Mouse (Mus musculus) hindbrain, embryonic 14.5 days (tissue): Measurements from ENCODE around the gene Ppa1. TPM values are rescaled to one million over a fixed set of nuclear protein-coding genes. Genes with fewer than 3 reads are reported as not detected.
"Not testable (repeated sequence)": the region's sequence is repeated elsewhere in the genome, so short reads cannot be mapped to it uniquely, and the experiment has no call there.

ENCODE experiments used
- ATAC-seq: fragments of 200-750 bp; cut with Nextera tagmentation; 2 replicates; pipeline ENCODE4 v1.8.0; 2017; ENCODE audit warnings: moderate number of reproducible peaks, mild to moderate bottlenecking, moderate TSS enrichment, moderate library complexity; ENCODE audit not compliant: low FRiP score
- DNase-seq: peaks from one replicate; pipeline ENCODE4 v3.0.0-alpha.2; 2015; ENCODE audit warnings: low spot score
- H3K27ac ChIP-seq: fragments of 300-500 bp; sonication (generic); 2 replicates; pipeline ENCODE4 v1.5.1; 2014; ENCODE audit warnings: mild to moderate bottlenecking, moderate library complexity
- H3K27me3 ChIP-seq: fragments of 300-500 bp; sonication (generic); 2 replicates; pipeline ENCODE4 v1.6.1; 2014; ENCODE audit warnings: mild to moderate bottlenecking, low read length, mixed read lengths; ENCODE audit not compliant: control insufficient read depth, insufficient read depth
- H3K36me3 ChIP-seq: fragments of 300-500 bp; sonication (generic); replicated peaks from 2 replicates; pipeline ENCODE4 v1.6.1; 2014; ENCODE audit not compliant: control insufficient read depth, insufficient read depth
- H3K4me1 ChIP-seq: fragments of 300-500 bp; sonication (generic); replicated peaks from 2 replicates; pipeline ENCODE4 v1.6.1; 2014; ENCODE audit warnings: antibody characterized with exemption, low read length, mixed read lengths; ENCODE audit not compliant: control insufficient read depth, insufficient read depth
- H3K4me2 ChIP-seq: fragments of 300-500 bp; sonication (generic); replicated peaks from 2 replicates; pipeline ENCODE4 v1.6.1; 2014; ENCODE audit warnings: mild to moderate bottlenecking, moderate library complexity
- H3K4me3 ChIP-seq: fragments of 300-500 bp; sonication (generic); replicated peaks from 2 replicates; pipeline ENCODE4 v1.5.1; 2014; ENCODE audit warnings: mild to moderate bottlenecking, low read length
- H3K9ac ChIP-seq: fragments of 300-500 bp; sonication (generic); 2 replicates; pipeline ENCODE4 v1.6.1; 2014
- H3K9me3 ChIP-seq: fragments of 300-500 bp; sonication (generic); 2 replicates; pipeline ENCODE4 v1.6.1; 2016; ENCODE audit warnings: low read length; ENCODE audit not compliant: control insufficient read depth
- WGBS: fragments of 180-500 bp; shearing (Covaris S2); extraction: QIAGEN DNeasy Blood & Tissue Kit; methylation state at CpG from one replicate; pipeline ENCODE4 v1.1.7; 2014; 5-methylcytosine and 5-hydroxymethylcytosine counted together
- polyA plus RNA-seq: library from polyadenylated mRNA; unstranded; fragments of >200 nt; fragmentation: Nextera tagmentation; extraction: Ambion mirVana; gene quantifications from 2 replicates; pipeline ENCODE4 v1.2.1, GENCODE M21; 2014

Ppa1 gene
- polyA plus RNA-seq, 1 experiment from 2014 or later, result 191 TPM

DNA sequence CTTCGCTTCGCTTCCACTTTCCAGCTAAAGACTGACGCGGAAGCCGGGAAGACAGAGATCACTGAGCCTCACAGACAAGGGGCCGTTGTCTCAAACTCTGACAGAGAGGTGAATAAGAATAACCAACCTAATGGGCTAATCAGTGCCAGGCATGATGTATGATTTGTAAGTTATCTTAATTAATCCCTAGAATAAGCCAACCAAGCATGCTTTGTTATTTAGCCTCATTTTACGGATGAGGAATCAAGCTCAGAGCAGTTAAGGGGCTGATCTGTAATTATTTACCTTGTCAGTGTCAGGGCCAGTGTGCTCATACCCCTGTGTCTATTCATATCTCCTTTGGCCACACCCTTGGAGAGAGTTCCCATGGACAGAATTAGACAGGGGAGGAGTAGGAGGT is 34.0 kb upstream of the Ppa1 start:
- ATAC-seq, result no peak

DNA sequence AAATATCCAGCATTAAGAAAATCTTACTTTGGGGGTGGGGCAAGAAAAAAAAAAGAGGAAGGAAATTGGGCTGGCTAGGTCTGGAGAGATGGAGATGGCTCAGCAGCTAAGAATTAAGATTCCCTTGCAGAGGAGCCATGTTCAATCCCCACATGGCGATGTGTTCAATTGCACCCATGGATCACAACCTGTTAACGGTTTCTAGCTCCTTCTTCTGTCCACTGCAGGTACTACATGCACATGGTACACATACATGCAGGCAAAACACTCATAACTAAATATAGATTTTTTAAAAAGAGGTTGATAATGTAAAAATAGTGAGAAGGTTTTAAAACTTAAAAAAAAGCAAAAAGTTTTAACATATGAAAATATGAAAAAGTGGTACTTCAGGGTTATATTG is 29.8 kb upstream of the Ppa1 start:
- 85% methylated on average over 2 of the region's 2 CpGs for WGBS
- H3K9me3 ChIP-seq, result 0 out of 2 replicates have a peak, but pooled peaks cover 3% of the 10 kb centered on the region
- H3K27me3 ChIP-seq, result no peaks in the 10 kb centered on the region
- no peak overlapping the region for H3K9ac ChIP-seq
- H3K27ac ChIP-seq, result no peak overlapping the region
- no peak for ATAC-seq
- no peak overlapping the region for H3K4me3 ChIP-seq
- H3K36me3 ChIP-seq, result no peaks in the 10 kb centered on the region
- no peak for DNase-seq
- no peak overlapping the region for H3K4me2 ChIP-seq
- H3K4me1 ChIP-seq, result no peaks in the 10 kb centered on the region

More for the DNA sequence above, 34.0 kb upstream of the Ppa1 start:
- 0 out of 2 replicates have a peak, but pooled peaks cover 3% of the 10 kb centered on the region for H3K9me3 ChIP-seq
- no peak overlapping the region for H3K4me3 ChIP-seq
- no peaks in the 10 kb centered on the region for H3K36me3 ChIP-seq
- no peaks in the 10 kb centered on the region for H3K4me1 ChIP-seq
- 81% methylated on average over 7 of the region's 7 CpGs for WGBS
- no peak overlapping the region for H3K27ac ChIP-seq
- H3K27me3 ChIP-seq, result no peaks in the 10 kb centered on the region
- H3K4me2 ChIP-seq, result no peak overlapping the region
- DNase-seq, result no peak
- H3K9ac ChIP-seq, result no peak overlapping the region

DNA sequence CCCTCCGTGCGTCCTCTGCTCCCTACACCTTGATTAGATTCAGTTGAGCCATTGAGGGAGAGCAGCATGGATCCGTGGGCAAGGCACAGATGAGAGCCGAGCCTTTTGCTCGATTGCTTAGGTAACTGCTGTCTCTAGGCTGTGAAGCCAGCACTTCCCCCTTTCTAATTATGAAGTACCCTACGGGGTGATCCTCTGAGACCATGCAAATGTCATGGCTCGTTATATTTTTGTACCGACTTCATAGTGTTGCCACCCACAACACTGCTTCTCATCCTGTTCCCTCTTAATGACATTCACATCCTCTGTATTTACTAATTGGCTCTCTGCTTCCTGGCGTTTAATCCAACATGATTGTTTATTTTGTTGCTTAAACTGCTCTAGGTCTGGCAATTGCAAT is 26.7 kb upstream of the Ppa1 start:
- Histone ChIP-seq H3K9ac (no peak overlapping the region), H3K27me3 (peaks cover 23% of the 10 kb centered on the region), H3K36me3 (no peaks in the 10 kb centered on the region), H3K9me3 (0 out of 2 replicates have a peak, but pooled peaks cover 3% of the 10 kb centered on the region), H3K4me1 (peaks cover 14% of the 10 kb centered on the region; the same call in 1 of the 2 replicates), H3K4me2 (no peak overlapping the region), H3K4me3 (no peak overlapping the region), H3K27ac (no peak overlapping the region)
- ATAC-seq, result no peak
- DNase-seq, result no peak
- WGBS, result 53% methylated on average over 9 of the region's 9 CpGs

DNA sequence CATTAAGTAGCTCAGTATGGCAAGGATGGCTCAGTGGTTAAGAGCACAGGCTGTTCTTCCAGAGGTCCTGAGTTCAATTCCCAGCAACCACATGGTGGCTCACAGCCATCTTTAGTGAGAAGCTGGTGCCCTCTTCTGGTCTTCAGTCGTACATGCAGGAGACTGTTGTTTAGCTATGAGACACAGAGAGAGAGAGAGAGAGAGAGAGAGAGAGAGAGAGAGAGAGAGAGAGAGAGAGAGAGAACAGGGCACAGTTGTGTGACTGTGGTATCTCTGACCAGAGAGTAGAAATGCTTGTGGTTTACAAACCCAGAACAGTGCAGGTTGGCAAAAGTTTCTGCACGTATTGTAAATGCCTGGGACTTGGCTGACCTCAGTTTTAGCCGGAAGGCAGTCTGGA is 24.5 kb upstream of the Ppa1 start:
- H3K36me3 ChIP-seq, H3K4me2 ChIP-seq, H3K4me3 ChIP-seq, H3K27ac ChIP-seq, DNase-seq, H3K9me3 ChIP-seq, ATAC-seq, H3K9ac ChIP-seq: not testable (repeated sequence)
- peaks cover 14% of the 10 kb centered on the region; the same call in 1 of the 2 replicates for H3K4me1 ChIP-seq
- peaks cover 31% of the 10 kb centered on the region for H3K27me3 ChIP-seq
- 77% methylated on average over 3 of the region's 3 CpGs for WGBS

DNA sequence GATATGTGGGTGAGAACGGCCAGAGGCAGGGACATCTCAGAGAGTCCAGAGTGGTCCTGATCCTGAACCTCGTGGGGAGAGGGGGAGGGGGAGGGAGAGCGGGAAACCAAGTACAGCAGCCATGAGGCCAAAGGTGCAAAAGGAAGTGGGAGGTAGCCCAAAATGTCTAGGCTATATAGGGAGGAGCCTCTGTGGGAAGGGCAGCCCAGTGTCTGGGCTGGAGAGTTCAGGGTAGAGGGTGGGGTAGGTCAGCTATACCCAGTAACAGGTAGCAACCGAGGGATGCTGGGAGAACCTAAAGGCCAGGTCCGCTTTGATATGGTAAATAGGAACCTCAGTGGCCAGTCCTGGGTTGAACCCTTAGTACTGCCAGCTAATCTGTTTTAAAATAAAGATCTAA is 23.6 kb upstream of the Ppa1 start:
- H3K36me3 ChIP-seq, result no peaks in the 10 kb centered on the region
- ATAC-seq, result no peak
- peak overlapping the region; percentile 41; the same call in 1 of the 2 replicates for H3K4me3 ChIP-seq
- no peak for DNase-seq
- H3K9ac ChIP-seq, result peak overlapping the region; percentile 62
- peaks cover 14% of the 10 kb centered on the region; the same call in 1 of the 2 replicates for H3K4me1 ChIP-seq
- peaks cover 31% of the 10 kb centered on the region for H3K27me3 ChIP-seq
- 29% methylated on average over 5 of the region's 5 CpGs for WGBS
- no peaks in the 10 kb centered on the region for H3K9me3 ChIP-seq
- peak overlapping the region; percentile 86 for H3K4me2 ChIP-seq
- H3K27ac ChIP-seq, result no peak overlapping the region

DNA sequence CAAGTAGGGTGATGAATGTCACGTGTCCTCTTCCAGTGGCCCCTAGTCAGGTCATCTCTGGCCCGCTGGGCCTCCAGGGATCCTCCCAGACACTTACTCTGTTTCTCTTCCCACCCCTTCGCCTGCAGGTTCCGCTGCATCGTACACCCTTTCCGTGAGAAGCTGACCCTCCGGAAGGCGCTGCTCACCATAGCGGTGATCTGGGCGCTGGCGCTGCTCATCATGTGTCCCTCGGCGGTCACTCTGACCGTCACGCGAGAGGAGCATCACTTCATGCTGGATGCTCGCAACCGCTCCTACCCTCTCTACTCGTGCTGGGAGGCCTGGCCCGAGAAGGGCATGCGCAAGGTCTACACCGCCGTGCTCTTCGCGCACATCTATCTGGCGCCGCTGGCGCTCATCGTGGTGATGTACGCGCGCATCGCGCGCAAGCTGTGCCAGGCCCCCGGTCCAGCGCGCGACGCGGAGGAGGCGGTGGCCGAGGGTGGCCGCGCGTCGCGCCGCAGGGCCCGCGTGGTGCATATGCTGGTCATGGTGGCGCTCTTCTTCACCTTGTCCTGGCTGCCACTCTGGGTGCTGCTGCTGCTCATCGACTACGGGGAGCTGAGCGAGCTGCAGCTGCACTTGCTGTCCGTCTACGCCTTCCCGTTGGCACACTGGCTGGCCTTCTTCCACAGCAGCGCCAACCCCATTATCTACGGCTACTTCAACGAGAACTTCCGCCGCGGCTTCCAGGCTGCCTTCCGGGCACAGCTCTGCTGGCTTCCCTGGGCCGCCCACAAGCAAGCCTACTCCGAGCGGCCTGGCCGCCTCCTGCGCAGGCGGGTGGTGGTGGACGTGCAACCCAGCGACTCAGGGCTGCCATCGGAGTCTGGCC is 22.7 kb upstream of the Ppa1 start:
- no peak overlapping the region for H3K27ac ChIP-seq

DNA sequence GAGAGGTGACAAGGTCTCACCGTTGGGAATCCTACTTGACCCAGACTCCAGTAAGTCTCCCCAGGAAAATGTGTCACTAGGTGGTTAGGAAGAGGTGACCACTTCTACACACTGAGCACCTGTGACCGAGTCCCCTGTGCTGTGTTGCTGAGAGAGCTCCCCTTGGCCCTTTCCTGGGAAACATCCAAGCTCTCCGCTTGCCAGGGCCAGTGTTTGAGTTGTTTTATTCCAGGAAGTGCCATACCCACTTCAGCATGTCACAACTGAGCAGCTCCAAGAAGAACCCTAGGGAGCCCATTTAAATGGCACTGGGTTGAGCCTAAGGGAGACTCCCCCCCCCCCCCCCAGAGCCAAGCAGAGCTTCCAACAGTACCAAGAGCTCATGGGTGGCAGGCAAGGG is 21.8 kb upstream of the Ppa1 start:
- H3K9me3 ChIP-seq, result no peaks in the 10 kb centered on the region
- no peak overlapping the region for H3K4me2 ChIP-seq
- DNase-seq (no peak), ATAC-seq (no peak)
- H3K9ac ChIP-seq, result no peak overlapping the region
- peaks cover 31% of the 10 kb centered on the region for H3K27me3 ChIP-seq
- H3K27ac ChIP-seq, result no peak overlapping the region
- WGBS, result 79% methylated on average over 3 of the region's 3 CpGs
- H3K4me3 ChIP-seq, result no peak overlapping the region
- no peaks in the 10 kb centered on the region for H3K36me3 ChIP-seq
- peaks cover 14% of the 10 kb centered on the region; the same call in 1 of the 2 replicates for H3K4me1 ChIP-seq

More for the DNA sequence above, 22.7 kb upstream of the Ppa1 start:
- Histone ChIP-seq H3K4me2 (peak overlapping the region; percentile 86), H3K9ac (peak overlapping the region; percentile 62), H3K4me3 (peak overlapping the region; percentile 41), H3K27me3 (peaks cover 31% of the 10 kb centered on the region), H3K36me3 (no peaks in the 10 kb centered on the region), H3K9me3 (no peaks in the 10 kb centered on the region), H3K4me1 (peaks cover 14% of the 10 kb centered on the region; the same call in 1 of the 2 replicates)
- 4% methylated on average over 73 of the region's 74 CpGs for whole genome bisulfite sequencing
- peak; percentile 57 for DNase-seq
- ATAC-seq, result peak; percentile 79

DNA sequence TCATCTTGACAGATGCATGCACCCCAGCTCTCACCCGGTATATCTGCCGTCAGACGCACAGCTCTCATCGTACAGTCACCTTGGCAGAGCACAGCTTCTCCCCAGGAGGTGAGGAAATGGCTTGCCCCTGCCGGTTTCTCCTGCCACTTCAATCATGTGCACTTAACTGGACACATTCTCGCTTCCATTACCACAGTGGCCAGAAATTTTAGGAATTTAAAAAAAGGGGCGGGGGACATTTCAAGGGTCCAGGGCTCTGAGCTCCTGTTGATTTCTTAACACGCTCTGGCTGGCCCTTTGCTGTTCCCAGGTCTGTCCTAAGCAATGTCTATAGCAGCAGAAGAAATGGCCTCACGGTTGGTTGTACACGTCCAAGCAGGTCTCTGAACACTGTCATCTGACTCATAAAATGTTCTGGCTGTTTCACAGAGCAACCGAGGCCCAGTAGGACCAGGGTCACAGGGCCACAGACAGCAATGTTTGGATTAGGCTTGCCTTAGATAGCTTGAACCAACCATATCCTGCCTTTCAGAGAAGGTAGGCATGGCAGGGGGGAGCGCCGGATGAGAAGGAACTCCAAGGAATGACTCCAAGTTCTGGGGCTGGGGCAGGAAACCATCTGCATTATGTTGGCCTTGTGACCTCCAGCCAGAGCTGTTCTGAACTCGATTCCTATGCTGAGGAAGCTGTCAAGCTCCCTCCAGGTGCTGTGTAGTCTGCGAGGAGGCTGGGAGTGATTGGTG is 21.0 kb upstream of the Ppa1 start:
- H3K4me1 ChIP-seq, result peaks cover 14% of the 10 kb centered on the region; the same call in 1 of the 2 replicates
- H3K27ac ChIP-seq, result no peak overlapping the region
- H3K36me3 ChIP-seq, result no peaks in the 10 kb centered on the region
- no peak overlapping the region for H3K9ac ChIP-seq
- 73% methylated on average over 15 of the region's 15 CpGs for WGBS
- no peak overlapping the region for H3K4me3 ChIP-seq
- H3K9me3 ChIP-seq, result no peaks in the 10 kb centered on the region
- no peak for ATAC-seq
- no peak for DNase-seq
- H3K4me2 ChIP-seq, result no peak overlapping the region
- H3K27me3 ChIP-seq, result peaks cover 31% of the 10 kb centered on the region

DNA sequence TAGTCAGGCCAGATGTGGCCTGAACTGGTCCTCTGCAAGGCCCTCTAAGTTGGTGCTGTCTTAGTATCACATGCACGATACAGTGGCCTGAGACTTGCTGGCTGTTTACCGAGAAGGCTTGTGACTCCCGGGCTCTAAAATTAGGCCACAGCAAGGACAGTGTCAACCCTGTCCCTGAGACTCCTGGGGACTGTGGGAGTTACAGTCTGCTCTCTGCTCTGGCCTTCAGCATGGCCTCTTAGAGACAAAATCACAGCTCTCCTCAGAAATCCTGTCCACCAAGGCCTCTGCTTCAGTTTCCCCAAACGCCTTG is 20.5 kb upstream of the Ppa1 start:
- peaks cover 31% of the 10 kb centered on the region for H3K27me3 ChIP-seq
- no peak overlapping the region for H3K27ac ChIP-seq
- no peak overlapping the region for H3K4me2 ChIP-seq
- no peak for ATAC-seq
- no peak overlapping the region for H3K4me3 ChIP-seq
- H3K4me1 ChIP-seq, result peaks cover 14% of the 10 kb centered on the region; the same call in 1 of the 2 replicates
- 88% methylated on average over 4 of the region's 4 CpGs for WGBS
- no peak overlapping the region for H3K9ac ChIP-seq
- H3K9me3 ChIP-seq, result no peaks in the 10 kb centered on the region
- no peaks in the 10 kb centered on the region for H3K36me3 ChIP-seq
- DNase-seq, result no peak
